Mouse (Mus musculus): ENCODE results near the gene Otogl. TPM values are rescaled to one million over a fixed set of nuclear protein-coding genes. Genes with fewer than 3 reads are reported as not detected.

Otogl gene
- 0.43 and 0.46 TPM in 2 replicates for total RNA-seq (2014; rRNA removed)
- polyA plus RNA-seq (2015; fragmentation: Nextera tagmentation; extraction: Ambion mirVana), result 0.11 and 0.21 TPM in 2 replicates

- Histone ChIP-seq H3K4me3 (ENCODE audit: low read depth, low read length) (no peak within 1 kb of the TSS), H3K27ac (ENCODE audit: low read depth, low read length) (no peak within 1 kb of the TSS), H3K27me3 (ENCODE audit: insufficient read depth, low read length) (no peaks in the 10 kb centered on the region), H3K9me3 (ENCODE audit: low read length) (0 out of 2 replicates have a peak, but pooled peaks cover 3% of the 10 kb centered on the region), H3K4me1 (ENCODE audit: insufficient read depth) (no peaks in the 10 kb centered on the region), H3K4me2 (ENCODE audit: low read depth) (no peak within 1 kb of the TSS), H3K36me3 (ENCODE audit: insufficient read depth) (no peaks in the 10 kb centered on the region), H3K9ac (no peak within 1 kb of the TSS)
- DNase-seq (no peak), ATAC-seq (no peak)
- TF ChIP-seq CTCF (IDR thresholded peaks at IDR 0.05; ENCODE audit: low read depth), result no peak
- WGBS, result 42% methylated on average over 7 of the region's 7 CpGs
These were observed at the start of gene Otogl for GRCm38 (mm10) chr10:107912084-107912573. Gene Otogl, minus strand, starts transcription at chr10:107912134.

DNA sequence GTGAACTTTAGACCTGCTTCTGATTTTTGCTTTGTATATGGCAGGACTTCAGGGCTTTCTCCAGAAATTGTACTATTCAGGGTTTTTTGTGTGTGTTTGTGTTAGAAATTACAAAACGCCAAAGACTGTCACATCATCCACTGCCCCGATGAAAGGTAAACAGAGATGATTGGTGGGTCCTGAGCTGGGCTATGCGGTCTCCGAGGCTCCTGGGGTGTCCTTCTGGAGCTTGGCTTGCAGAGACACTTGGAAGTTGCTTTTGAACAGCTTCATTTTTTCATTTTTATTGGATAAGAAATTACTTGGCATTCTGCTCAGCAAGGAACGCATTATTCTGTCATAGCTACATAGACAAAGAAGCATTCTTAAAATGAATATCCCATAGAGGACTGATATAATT, 44.7 kb upstream of the Otogl start:
- ATAC-seq (no peak), DNase-seq (no peak)
- Histone ChIP-seq H3K4me1 (ENCODE audit: insufficient read depth) (no peaks in the 10 kb centered on the region), H3K4me3 (ENCODE audit: low read depth, low read length) (no peak overlapping the region), H3K9ac (no peak overlapping the region), H3K4me2 (ENCODE audit: low read depth) (no peak overlapping the region), H3K9me3 (ENCODE audit: low read length) (no peaks in the 10 kb centered on the region), H3K27me3 (ENCODE audit: insufficient read depth, low read length) (no peaks in the 10 kb centered on the region), H3K27ac (ENCODE audit: low read depth, low read length) (no peak overlapping the region), H3K36me3 (ENCODE audit: insufficient read depth) (no peaks in the 10 kb centered on the region)
- no peak for TF ChIP-seq CTCF (IDR thresholded peaks at IDR 0.05; ENCODE audit: low read depth)
- WGBS, result 87% methylated on average over 5 of the region's 5 CpGs

DNA sequence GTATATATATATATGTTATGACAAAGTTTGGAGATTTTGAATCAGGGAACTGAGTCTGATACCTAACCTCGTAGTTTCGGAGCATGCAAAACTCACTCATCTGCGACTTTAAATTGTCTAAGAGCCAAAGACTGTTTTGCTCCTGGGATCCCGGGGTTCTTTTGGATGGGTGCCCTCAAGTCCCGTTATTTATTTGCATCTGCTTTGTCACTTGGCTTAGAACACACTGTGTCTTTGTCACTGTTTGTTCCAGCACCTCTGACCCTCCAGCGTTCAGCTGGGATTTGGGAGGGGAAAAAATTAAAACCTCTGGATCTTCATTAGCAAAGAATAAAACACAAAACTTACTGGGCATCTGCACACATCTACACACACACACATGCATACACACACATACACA, 42.5 kb upstream of the Otogl start:
- 37% methylated on average over 6 of the region's 6 CpGs for WGBS

DNA sequence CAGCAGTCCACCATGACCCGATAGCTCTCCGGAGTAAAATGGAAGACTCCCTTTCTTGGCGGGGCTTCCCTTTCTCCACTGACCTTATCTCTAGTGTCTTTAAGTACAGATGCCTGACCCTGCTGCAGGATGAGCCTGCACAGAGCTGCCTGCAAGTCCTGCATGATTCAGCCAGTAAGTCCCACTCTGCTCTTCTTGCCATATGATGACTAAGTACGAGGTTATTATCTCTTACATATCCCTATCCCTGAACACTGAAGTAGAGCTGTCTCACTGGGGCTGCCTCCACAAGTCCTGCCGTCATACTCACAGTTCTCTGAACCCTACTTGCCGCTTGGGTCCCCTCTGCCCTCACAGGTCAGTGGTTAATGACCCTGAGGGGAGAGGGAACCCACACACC, 39.7 kb upstream of the Otogl start:
- Histone ChIP-seq H3K4me2 (ENCODE audit: low read depth) (no peak overlapping the region), H3K36me3 (ENCODE audit: insufficient read depth) (no peaks in the 10 kb centered on the region), H3K27me3 (ENCODE audit: insufficient read depth, low read length) (no peaks in the 10 kb centered on the region), H3K9me3 (ENCODE audit: low read length) (no peaks in the 10 kb centered on the region), H3K27ac (ENCODE audit: low read depth, low read length) (no peak overlapping the region), H3K9ac (no peak overlapping the region), H3K4me3 (ENCODE audit: low read depth, low read length) (no peak overlapping the region), H3K4me1 (ENCODE audit: insufficient read depth) (no peaks in the 10 kb centered on the region)
- TF ChIP-seq CTCF (IDR thresholded peaks at IDR 0.05; ENCODE audit: low read depth), result no peak
- 94% methylated on average over 6 of the region's 6 CpGs for WGBS
- DNase-seq (no peak), ATAC-seq (no peak)

More for the DNA sequence above, 42.5 kb upstream of the Otogl start:
- no peaks in the 10 kb centered on the region for H3K27me3 ChIP-seq (ENCODE audit: insufficient read depth, low read length)
- H3K4me1 ChIP-seq (ENCODE audit: insufficient read depth), result no peaks in the 10 kb centered on the region
- no peaks in the 10 kb centered on the region for H3K9me3 ChIP-seq (ENCODE audit: low read length)
- H3K9ac ChIP-seq, result no peak overlapping the region
- TF ChIP-seq CTCF (IDR thresholded peaks at IDR 0.05; ENCODE audit: low read depth), result no peak
- H3K27ac ChIP-seq (ENCODE audit: low read depth, low read length), result no peak overlapping the region
- ATAC-seq, result no peak
- H3K36me3 ChIP-seq (ENCODE audit: insufficient read depth), result no peaks in the 10 kb centered on the region
- no peak overlapping the region for H3K4me3 ChIP-seq (ENCODE audit: low read depth, low read length)
- H3K4me2 ChIP-seq (ENCODE audit: low read depth), result no peak overlapping the region
- no peak for DNase-seq

DNA sequence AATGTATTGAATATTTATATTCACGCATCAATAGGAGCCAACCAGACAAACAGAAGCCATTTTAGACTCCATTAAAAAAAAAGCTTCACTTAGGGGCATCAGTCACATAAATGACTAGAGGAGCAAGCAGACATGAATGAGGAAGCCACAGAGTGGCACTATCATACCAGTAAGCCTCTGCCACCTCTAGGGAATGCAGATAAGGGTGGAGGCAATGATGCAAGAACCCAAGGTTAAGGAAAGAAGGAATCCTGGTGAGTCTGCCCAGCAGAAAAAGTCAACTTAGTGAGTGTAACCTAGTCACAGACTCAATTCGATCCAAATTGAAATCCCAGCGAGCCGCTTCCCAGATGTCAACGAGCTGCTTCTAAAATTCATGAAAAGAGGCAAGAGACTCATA, 38.0 kb upstream of the Otogl start:
- no peaks in the 10 kb centered on the region for H3K27me3 ChIP-seq (ENCODE audit: insufficient read depth, low read length)
- H3K9me3 ChIP-seq (ENCODE audit: low read length), result no peaks in the 10 kb centered on the region
- no peaks in the 10 kb centered on the region for H3K4me1 ChIP-seq (ENCODE audit: insufficient read depth)
- TF ChIP-seq CTCF (IDR thresholded peaks at IDR 0.05; ENCODE audit: low read depth), result peak; percentile 27; the same call in 1 of the 2 replicates
- H3K27ac ChIP-seq (ENCODE audit: low read depth, low read length), result no peak overlapping the region
- no peak overlapping the region for H3K4me2 ChIP-seq (ENCODE audit: low read depth)
- ATAC-seq (no peak), DNase-seq (no peak)
- no peak overlapping the region for H3K4me3 ChIP-seq (ENCODE audit: low read depth, low read length)
- 91% methylated on average over 5 of the region's 5 CpGs for WGBS
- H3K36me3 ChIP-seq (ENCODE audit: insufficient read depth), result no peaks in the 10 kb centered on the region
- H3K9ac ChIP-seq, result no peak overlapping the region

DNA sequence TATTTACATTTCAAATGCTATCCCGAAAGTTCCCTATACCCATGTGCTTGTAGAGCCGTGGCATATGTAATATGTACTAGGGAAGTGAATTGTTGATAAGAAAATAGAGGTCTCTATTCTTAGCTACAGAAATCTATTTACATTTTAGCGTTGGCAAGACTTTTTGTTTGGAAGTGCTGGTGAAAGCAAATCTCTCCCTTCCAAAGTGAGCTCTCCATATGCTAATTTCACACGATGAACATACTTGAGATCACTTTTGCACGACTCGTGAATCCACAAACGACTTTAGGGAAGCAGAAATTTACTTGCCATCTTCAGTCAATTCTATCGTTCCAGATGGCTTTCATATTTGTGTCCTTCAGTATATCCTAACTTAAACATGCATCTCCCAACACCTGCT, 36.7 kb upstream of the Otogl start:
- peak; percentile 79 for ATAC-seq
- no peak for TF ChIP-seq CTCF (IDR thresholded peaks at IDR 0.05; ENCODE audit: low read depth)
- Histone ChIP-seq H3K4me3 (ENCODE audit: low read depth, low read length) (no peak overlapping the region), H3K4me2 (ENCODE audit: low read depth) (no peak overlapping the region), H3K4me1 (ENCODE audit: insufficient read depth) (no peaks in the 10 kb centered on the region), H3K9me3 (ENCODE audit: low read length) (no peaks in the 10 kb centered on the region), H3K27me3 (ENCODE audit: insufficient read depth, low read length) (no peaks in the 10 kb centered on the region), H3K36me3 (ENCODE audit: insufficient read depth) (no peaks in the 10 kb centered on the region), H3K9ac (no peak overlapping the region), H3K27ac (ENCODE audit: low read depth, low read length) (no peak overlapping the region)
- DNase-seq, result peak; percentile 35
- WGBS, result 60% methylated on average over 8 of the region's 8 CpGs

GRCm38 (mm10) chr10:107948038-107948437, 36.1 kb upstream of the Otogl start:
- no peak for TF ChIP-seq CTCF (IDR thresholded peaks at IDR 0.05; ENCODE audit: low read depth)
- no peak overlapping the region for H3K27ac ChIP-seq (ENCODE audit: low read depth, low read length)

More at GRCm38 (mm10) chr10:107948038-107948437, 36.1 kb upstream of the Otogl start:
- H3K4me3 ChIP-seq (ENCODE audit: low read depth, low read length), result no peak overlapping the region
- ATAC-seq, result no peak
- no peaks in the 10 kb centered on the region for H3K27me3 ChIP-seq (ENCODE audit: insufficient read depth, low read length)
- no peaks in the 10 kb centered on the region for H3K9me3 ChIP-seq (ENCODE audit: low read length)
- DNase-seq, result no peak
- no peaks in the 10 kb centered on the region for H3K36me3 ChIP-seq (ENCODE audit: insufficient read depth)
- 63% methylated on average over 1 of the region's 1 CpGs for WGBS
- no peak overlapping the region for H3K4me2 ChIP-seq (ENCODE audit: low read depth)
- H3K9ac ChIP-seq, result no peak overlapping the region
- H3K4me1 ChIP-seq (ENCODE audit: insufficient read depth), result no peaks in the 10 kb centered on the region
